Mouse (Mus musculus): ENCODE data around the gene Nav2. TPM values are rescaled to one million over a fixed set of nuclear protein-coding genes. Genes with fewer than 3 reads are reported as not detected.

The Nav2 gene
- polyA plus RNA-seq, 1 experiment from 2014 or later = 28.1 TPM

GRCm38 (mm10) chr7:49423943-49424342 lies 515.4 kb downstream of the Nav2 start:
- Histone ChIP-seq H3K27me3 (replicated peaks) (no peaks in the 10 kb centered on the region), H3K4me2 (no peak overlapping the region), H3K4me1 (replicated peaks) (no peaks in the 10 kb centered on the region), H3K9ac (no peak overlapping the region), H3K4me3 (no peak overlapping the region), H3K36me3 (0 out of 2 replicates have a peak, but pooled peaks cover 5% of the 10 kb centered on the region), H3K27ac (ENCODE audit: poor library complexity, severe bottlenecking) (no peak overlapping the region), H3K9me3 (replicated peaks) (no peaks in the 10 kb centered on the region)
- no peak for ATAC-seq (ENCODE audit: insufficient number of reproducible peaks, low FRiP score)
- 82% methylated on average over 6 of the region's 6 CpGs for WGBS

DNA sequence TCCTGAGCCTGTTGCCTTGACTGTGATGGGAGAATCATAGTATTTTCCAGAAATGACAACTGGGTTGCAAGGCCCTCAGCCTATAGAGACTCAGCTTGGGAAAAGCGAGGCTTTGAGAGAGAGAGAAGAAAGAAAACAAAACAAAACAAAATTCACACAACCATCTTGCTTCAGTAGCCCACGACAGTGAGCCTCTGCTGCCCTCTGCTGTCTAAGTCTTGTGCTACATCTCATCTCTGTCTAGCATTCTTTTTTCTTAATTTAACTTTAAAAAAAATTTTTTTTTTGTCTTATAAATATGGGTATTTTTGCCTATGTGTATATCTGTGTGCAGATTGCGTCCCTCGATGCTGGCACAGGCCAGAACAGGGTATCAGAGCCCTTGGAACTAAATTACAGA lies 517.5 kb downstream of the Nav2 start:
- no peak for ATAC-seq (ENCODE audit: insufficient number of reproducible peaks, low FRiP score)
- Histone ChIP-seq H3K27ac (ENCODE audit: poor library complexity, severe bottlenecking) (no peak overlapping the region), H3K9ac (no peak overlapping the region), H3K4me3 (no peak overlapping the region), H3K4me2 (no peak overlapping the region), H3K36me3 (no peaks in the 10 kb centered on the region), H3K9me3 (replicated peaks) (no peaks in the 10 kb centered on the region), H3K4me1 (replicated peaks) (no peaks in the 10 kb centered on the region), H3K27me3 (replicated peaks) (no peaks in the 10 kb centered on the region)
- 38% methylated on average over 4 of the region's 4 CpGs for WGBS

DNA sequence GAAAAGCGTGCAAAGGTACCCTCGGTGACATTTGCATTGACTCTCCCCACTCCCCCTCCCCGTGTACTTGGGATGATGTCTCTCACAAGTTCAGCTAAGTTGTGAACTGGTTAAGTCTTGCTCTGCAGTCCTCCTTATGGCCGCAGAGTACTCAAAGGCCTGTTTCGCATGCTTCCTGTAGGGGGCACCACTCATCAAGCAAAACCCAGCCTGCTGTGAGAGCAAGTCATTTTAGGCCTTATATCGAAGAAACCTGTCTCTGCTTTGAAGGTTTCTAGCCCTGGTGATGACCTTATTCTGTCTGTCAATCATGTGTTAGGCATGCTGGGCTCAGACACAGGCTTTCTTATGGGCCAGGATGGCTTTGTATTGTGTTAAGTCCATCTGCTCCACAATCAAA lies 519.3 kb downstream of the Nav2 start:
- Histone ChIP-seq H3K9me3 (replicated peaks) (no peaks in the 10 kb centered on the region), H3K4me1 (replicated peaks) (no peaks in the 10 kb centered on the region), H3K4me3 (no peak overlapping the region), H3K36me3 (no peaks in the 10 kb centered on the region), H3K27me3 (replicated peaks) (no peaks in the 10 kb centered on the region), H3K9ac (no peak overlapping the region), H3K27ac (ENCODE audit: poor library complexity, severe bottlenecking) (no peak overlapping the region), H3K4me2 (no peak overlapping the region)
- WGBS = 39% methylated on average over 6 of the region's 6 CpGs
- no peak for ATAC-seq (ENCODE audit: insufficient number of reproducible peaks, low FRiP score)

- H3K27ac ChIP-seq (ENCODE audit: poor library complexity, severe bottlenecking) = no peak overlapping the region
- H3K4me3 ChIP-seq = no peak overlapping the region
- no peaks in the 10 kb centered on the region for H3K27me3 ChIP-seq (replicated peaks)
- 73% methylated on average over 5 of the region's 5 CpGs for WGBS
- ATAC-seq (ENCODE audit: insufficient number of reproducible peaks, low FRiP score) = peak; percentile 76; the same call in 1 of the 2 replicates
- no peak overlapping the region for H3K9ac ChIP-seq
- H3K4me2 ChIP-seq = no peak overlapping the region
- no peaks in the 10 kb centered on the region for H3K4me1 ChIP-seq (replicated peaks)
- H3K36me3 ChIP-seq = no peaks in the 10 kb centered on the region
- H3K9me3 ChIP-seq (replicated peaks) = no peaks in the 10 kb centered on the region
Measured at GRCm38 (mm10) chr7:49428947-49429346, 520.4 kb downstream of the Nav2 start.

DNA sequence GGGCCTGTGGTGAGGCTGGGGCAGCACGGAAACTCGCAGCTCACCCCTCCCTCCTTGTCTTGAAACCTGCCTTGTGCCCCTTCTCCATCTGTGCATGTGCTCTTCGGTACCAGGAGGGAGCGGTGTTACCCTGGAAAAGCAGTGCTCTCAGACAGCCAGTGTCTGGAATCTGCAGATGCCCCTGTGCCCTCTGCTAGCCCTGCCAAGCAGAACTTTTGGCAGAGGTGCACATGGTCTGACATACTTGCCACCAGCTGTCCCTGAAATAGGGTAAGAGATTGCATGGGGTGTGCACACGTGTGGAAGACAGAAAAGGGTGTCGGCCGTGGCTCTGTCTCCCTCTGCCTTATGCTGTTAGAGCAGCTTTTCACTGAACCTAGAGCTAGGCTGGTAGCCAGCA lies 522.3 kb downstream of the Nav2 start:
- H3K4me1 ChIP-seq (replicated peaks) = no peaks in the 10 kb centered on the region
- H3K36me3 ChIP-seq = no peaks in the 10 kb centered on the region
- no peak for ATAC-seq (ENCODE audit: insufficient number of reproducible peaks, low FRiP score)
- H3K4me2 ChIP-seq = no peak overlapping the region
- no peak overlapping the region for H3K4me3 ChIP-seq
- no peak overlapping the region for H3K27ac ChIP-seq (ENCODE audit: poor library complexity, severe bottlenecking)
- no peaks in the 10 kb centered on the region for H3K9me3 ChIP-seq (replicated peaks)
- WGBS = 81% methylated on average over 7 of the region's 7 CpGs
- H3K27me3 ChIP-seq (replicated peaks) = no peaks in the 10 kb centered on the region
- no peak overlapping the region for H3K9ac ChIP-seq

DNA sequence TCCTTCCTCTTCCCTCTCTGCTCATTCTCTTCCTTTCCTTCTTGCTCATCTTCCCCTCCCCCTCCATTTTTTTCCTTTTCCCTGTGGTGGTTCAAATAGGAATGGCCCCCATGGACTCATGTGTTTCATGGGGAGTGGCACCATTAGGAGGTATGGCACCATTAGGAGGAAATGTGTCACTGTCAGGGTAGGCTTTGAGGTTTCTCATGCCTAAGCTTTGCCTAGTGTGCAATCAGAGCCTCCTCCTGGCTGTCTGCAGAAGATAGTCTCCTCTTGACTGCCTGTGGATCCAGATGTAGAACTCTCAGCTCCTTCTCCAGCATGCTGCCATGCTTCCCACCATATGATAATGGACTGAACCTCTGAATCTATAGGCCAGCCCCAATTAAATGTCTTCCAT lies 525.4 kb downstream of the Nav2 start:
- H3K27me3 ChIP-seq (replicated peaks) = no peaks in the 10 kb centered on the region
- ATAC-seq (ENCODE audit: insufficient number of reproducible peaks, low FRiP score) = no peak
- H3K4me1 ChIP-seq (replicated peaks) = peaks cover 13% of the 10 kb centered on the region
- H3K9me3 ChIP-seq (replicated peaks) = no peaks in the 10 kb centered on the region
- no peak overlapping the region for H3K27ac ChIP-seq (ENCODE audit: poor library complexity, severe bottlenecking)
- H3K36me3 ChIP-seq = no peaks in the 10 kb centered on the region
- H3K9ac ChIP-seq = no peak overlapping the region
- no peak overlapping the region for H3K4me3 ChIP-seq
- H3K4me2 ChIP-seq = no peak overlapping the region

DNA sequence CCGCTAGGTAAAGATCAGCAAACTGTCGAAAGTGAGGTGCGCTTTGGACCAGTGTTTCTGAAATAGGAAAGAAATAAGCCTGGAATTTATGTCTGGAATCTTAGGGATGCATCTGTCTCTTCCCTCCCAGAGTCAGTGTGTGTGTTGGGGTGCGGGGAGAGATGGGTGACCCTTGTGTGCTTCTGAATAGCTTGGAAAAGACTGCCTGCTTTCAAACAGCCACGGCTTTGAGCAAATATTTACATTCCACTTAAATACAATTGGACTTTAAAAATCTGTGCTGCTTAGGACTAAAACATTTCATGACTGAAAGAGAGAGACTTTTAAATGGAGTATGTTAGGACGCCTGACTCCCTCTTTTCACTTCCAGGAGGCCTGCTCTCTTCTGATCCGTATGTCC lies 528.0 kb downstream of the Nav2 start:
- no peak for ATAC-seq (ENCODE audit: insufficient number of reproducible peaks, low FRiP score)
- Histone ChIP-seq H3K27ac (ENCODE audit: poor library complexity, severe bottlenecking) (no peak overlapping the region), H3K27me3 (replicated peaks) (no peaks in the 10 kb centered on the region), H3K9ac (no peak overlapping the region), H3K36me3 (no peaks in the 10 kb centered on the region), H3K4me2 (no peak overlapping the region), H3K9me3 (replicated peaks) (no peaks in the 10 kb centered on the region), H3K4me1 (replicated peaks) (peaks cover 18% of the 10 kb centered on the region), H3K4me3 (no peak overlapping the region)
- 73% methylated on average over 7 of the region's 7 CpGs for WGBS

DNA sequence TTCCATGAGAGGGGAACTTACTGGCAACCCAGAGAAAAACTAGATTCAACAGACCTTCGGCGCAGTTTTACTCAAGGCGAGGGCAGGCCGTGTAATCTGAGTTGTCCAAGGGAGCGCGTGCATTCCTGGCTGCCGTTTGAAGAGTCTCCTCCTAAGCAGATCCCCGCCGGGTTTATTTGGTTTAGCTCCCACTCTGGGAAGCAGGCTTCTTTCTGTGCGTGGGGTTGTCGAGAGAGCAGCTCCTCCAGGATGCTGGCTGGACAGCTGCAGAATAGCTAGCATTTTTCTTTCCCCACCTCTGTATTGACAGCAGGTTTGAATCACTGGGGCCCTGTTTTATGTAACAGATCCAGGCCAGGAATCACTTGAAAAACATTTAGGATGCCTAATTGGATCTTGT lies 529.4 kb downstream of the Nav2 start:
- Histone ChIP-seq H3K4me2 (0 out of 2 replicates have a peak overlapping the region, but pooled peaks have one; percentile 0), H3K9ac (no peak overlapping the region), H3K9me3 (replicated peaks) (no peaks in the 10 kb centered on the region), H3K4me1 (replicated peaks) (peaks cover 18% of the 10 kb centered on the region), H3K27me3 (replicated peaks) (no peaks in the 10 kb centered on the region), H3K4me3 (no peak overlapping the region), H3K27ac (ENCODE audit: poor library complexity, severe bottlenecking) (peak overlapping the region; percentile 36; the same call in 1 of the 2 replicates), H3K36me3 (no peaks in the 10 kb centered on the region)
- ATAC-seq (ENCODE audit: insufficient number of reproducible peaks, low FRiP score) = 0 out of 2 replicates have a peak, but pooled peaks have one; percentile 54
- 23% methylated on average over 11 of the region's 11 CpGs for WGBS

GRCm38 (mm10) chr7:49439136-49439535 lies 530.6 kb downstream of the Nav2 start:
- Histone ChIP-seq H3K4me1 (replicated peaks) (peaks cover 28% of the 10 kb centered on the region), H3K9me3 (replicated peaks) (no peaks in the 10 kb centered on the region), H3K9ac (no peak overlapping the region), H3K4me2 (0 out of 2 replicates have a peak overlapping the region, but pooled peaks have one; percentile 13), H3K27me3 (replicated peaks) (no peaks in the 10 kb centered on the region), H3K36me3 (no peaks in the 10 kb centered on the region), H3K27ac (ENCODE audit: poor library complexity, severe bottlenecking) (peak overlapping the region; percentile 61; the same call in 1 of the 2 replicates), H3K4me3 (no peak overlapping the region)
- ATAC-seq (ENCODE audit: insufficient number of reproducible peaks, low FRiP score) = peak; percentile 31; the same call in 1 of the 2 replicates
- WGBS = 30% methylated on average over 2 of the region's 2 CpGs

DNA sequence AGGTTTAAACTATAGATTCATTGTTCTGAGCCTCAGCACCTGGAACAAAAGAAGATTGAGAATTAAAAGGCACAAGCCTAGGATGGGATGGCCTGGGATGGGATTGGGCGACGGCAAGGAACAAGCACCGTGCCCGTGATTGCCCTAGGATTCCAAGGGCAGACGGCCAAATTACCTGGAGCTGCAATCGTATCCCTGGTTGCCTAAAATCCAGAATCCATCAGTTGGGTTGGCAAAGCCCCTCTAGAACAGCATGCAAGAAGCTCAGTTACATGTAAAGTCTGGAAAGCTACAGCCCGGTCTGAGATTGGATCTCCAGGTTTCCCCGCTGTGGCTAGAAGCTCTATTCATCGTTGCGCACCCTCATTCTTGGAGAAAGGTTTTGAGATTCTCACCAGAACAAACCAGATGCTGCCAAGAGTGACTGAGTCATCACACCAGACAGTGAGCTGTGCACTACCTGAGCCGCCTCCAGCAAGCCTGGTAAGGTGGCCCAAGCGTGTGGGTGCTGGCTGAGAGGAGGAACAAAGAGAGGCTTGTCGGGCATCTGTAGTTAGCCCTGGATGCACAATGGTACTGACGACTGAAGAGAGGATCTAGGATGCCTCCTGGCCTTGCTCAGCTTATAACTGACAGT lies 531.9 kb downstream of the Nav2 start:
- ATAC-seq (ENCODE audit: insufficient number of reproducible peaks, low FRiP score) = no peak
- 89% methylated on average over 14 of the region's 14 CpGs for WGBS
- Histone ChIP-seq H3K9me3 (replicated peaks) (no peaks in the 10 kb centered on the region), H3K9ac (no peak overlapping the region), H3K4me2 (no peak overlapping the region), H3K27ac (ENCODE audit: poor library complexity, severe bottlenecking) (no peak overlapping the region), H3K4me1 (replicated peaks) (peaks cover 32% of the 10 kb centered on the region), H3K36me3 (no peaks in the 10 kb centered on the region), H3K4me3 (no peak overlapping the region), H3K27me3 (replicated peaks) (no peaks in the 10 kb centered on the region)

GRCm38 (mm10) chr7:49442174-49442573 lies 533.7 kb downstream of the Nav2 start:
- ATAC-seq (ENCODE audit: insufficient number of reproducible peaks, low FRiP score) = no peak
- no peaks in the 10 kb centered on the region for H3K9me3 ChIP-seq (replicated peaks)
- H3K9ac ChIP-seq = no peak overlapping the region
- WGBS = 66% methylated on average over 8 of the region's 8 CpGs
- no peak overlapping the region for H3K27ac ChIP-seq (ENCODE audit: poor library complexity, severe bottlenecking)
- H3K27me3 ChIP-seq (replicated peaks) = no peaks in the 10 kb centered on the region
- peaks cover 32% of the 10 kb centered on the region for H3K4me1 ChIP-seq (replicated peaks)
- no peaks in the 10 kb centered on the region for H3K36me3 ChIP-seq
- H3K4me3 ChIP-seq = no peak overlapping the region
- H3K4me2 ChIP-seq = no peak overlapping the region

DNA sequence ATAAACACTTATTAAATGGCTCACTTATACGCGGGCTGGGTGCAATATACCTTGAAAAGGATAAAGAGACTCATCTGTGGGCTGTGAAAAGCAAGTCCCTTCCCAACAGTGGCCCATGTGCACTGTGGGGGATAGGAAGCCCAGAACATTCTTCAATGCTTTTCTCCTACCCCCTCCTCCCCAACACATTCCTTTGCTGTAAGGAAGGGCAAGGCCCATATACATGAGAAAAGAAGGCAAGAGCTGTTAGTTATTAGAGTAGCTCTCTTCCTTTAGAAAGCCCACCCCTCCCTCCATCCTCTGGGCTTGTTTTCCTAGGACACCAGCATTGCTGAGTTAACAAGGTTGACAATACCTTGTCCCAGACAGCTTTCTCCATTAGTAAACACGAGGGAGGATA lies 540.1 kb downstream of the Nav2 start:
- Histone ChIP-seq H3K4me3 (no peak overlapping the region), H3K9me3 (replicated peaks) (no peaks in the 10 kb centered on the region), H3K4me2 (no peak overlapping the region), H3K4me1 (replicated peaks) (peaks cover 49% of the 10 kb centered on the region), H3K36me3 (peaks cover 6% of the 10 kb centered on the region), H3K9ac (no peak overlapping the region), H3K27me3 (replicated peaks) (no peaks in the 10 kb centered on the region), H3K27ac (ENCODE audit: poor library complexity, severe bottlenecking) (no peak overlapping the region)
- WGBS = 71% methylated on average over 3 of the region's 3 CpGs
- no peak for ATAC-seq (ENCODE audit: insufficient number of reproducible peaks, low FRiP score)
